Mouse (Mus musculus): ENCODE measurements around the gene Cdsn.

The Cdsn gene

GRCm38 (mm10) chr17:35537421-35537820, 14.5 kb upstream of the Cdsn start:
- no peak for DNase-seq

GRCm38 (mm10) chr17:35538476-35538875, 13.5 kb upstream of the Cdsn start:
- DNase-seq = no peak

GRCm38 (mm10) chr17:35539540-35539939, 12.4 kb upstream of the Cdsn start:
- DNase-seq = no peak

- no peak for DNase-seq
Measured at GRCm38 (mm10) chr17:35542761-35543411, 9.0 kb upstream of the Cdsn start.

- DNase-seq = no peak
Measured at GRCm38 (mm10) chr17:35543412-35543861, 8.5 kb upstream of the Cdsn start.

GRCm38 (mm10) chr17:35544001-35544400, 7.9 kb upstream of the Cdsn start:
- DNase-seq = no peak

GRCm38 (mm10) chr17:35544680-35545079, 7.2 kb upstream of the Cdsn start:
- DNase-seq = peak; percentile 75 to 77

- no peak for DNase-seq
Measured at GRCm38 (mm10) chr17:35547465-35547864, 4.5 kb upstream of the Cdsn start.

- DNase-seq = no peak
Measured at GRCm38 (mm10) chr17:35548636-35549035, 3.3 kb upstream of the Cdsn start.

- peak; percentile 73 to 87 for DNase-seq
Measured at GRCm38 (mm10) chr17:35549437-35550142, 2.3 kb upstream of the Cdsn start.

GRCm38 (mm10) chr17:35550143-35550494, 1.8 kb upstream of the Cdsn start:
- DNase-seq = no peak

- DNase-seq = no peak
Measured at GRCm38 (mm10) chr17:35550871-35551270, 1.1 kb upstream of the Cdsn start.

GRCm38 (mm10) chr17:35554321-35554720, 2.4 kb downstream of the Cdsn start:
- DNase-seq = no peak

GRCm38 (mm10) chr17:35554761-35555397, 3.0 kb downstream of the Cdsn start:
- DNase-seq = no peak

- DNase-seq = no peak
Measured at GRCm38 (mm10) chr17:35556186-35556765, 4.3 kb downstream of the Cdsn start.

GRCm38 (mm10) chr17:35556812-35557211, 4.9 kb downstream of the Cdsn start:
- DNase-seq = peak; percentile 76 to 84

- no peak for DNase-seq
Measured at GRCm38 (mm10) chr17:35557351-35557750, 5.4 kb downstream of the Cdsn start.

GRCm38 (mm10) chr17:35558216-35558615, 6.3 kb downstream of the Cdsn start:
- DNase-seq = no peak

- DNase-seq = no peak
Measured at GRCm38 (mm10) chr17:35567150-35567549, 15.2 kb downstream of the Cdsn start, which contains the start of gene 2300002M23Rik. Gene 2300002M23Rik (plus strand): TSS chr17:35567450.

- DNase-seq = no peak
Measured at GRCm38 (mm10) chr17:35567767-35568166, 15.8 kb downstream of the Cdsn start.

GRCm38 (mm10) chr17:35569091-35569944, 17.4 kb downstream of the Cdsn start:
- no peak for DNase-seq

GRCm38 (mm10) chr17:35570836-35571235, 18.9 kb downstream of the Cdsn start:
- DNase-seq = no peak

GRCm38 (mm10) chr17:35571477-35571876, 19.5 kb downstream of the Cdsn start:
- DNase-seq = no peak
